Mouse (Mus musculus) liver, postnatal 0 days (tissue): ENCODE results near the gene Actc1.

Experiments used
- CTCF ChIP-seq: sonication (generic); IDR thresholded peaks from 2 replicates; pipeline ENCODE4 v1.5.1; 2016; ENCODE audit warnings: antibody characterized with exemption, low read depth
- EP300 ChIP-seq: IDR thresholded peaks from 2 replicates; pipeline ENCODE4 v1.6.1; 2016; ENCODE audit warnings: antibody characterized with exemption, low read depth, mild to moderate bottlenecking

DNA sequence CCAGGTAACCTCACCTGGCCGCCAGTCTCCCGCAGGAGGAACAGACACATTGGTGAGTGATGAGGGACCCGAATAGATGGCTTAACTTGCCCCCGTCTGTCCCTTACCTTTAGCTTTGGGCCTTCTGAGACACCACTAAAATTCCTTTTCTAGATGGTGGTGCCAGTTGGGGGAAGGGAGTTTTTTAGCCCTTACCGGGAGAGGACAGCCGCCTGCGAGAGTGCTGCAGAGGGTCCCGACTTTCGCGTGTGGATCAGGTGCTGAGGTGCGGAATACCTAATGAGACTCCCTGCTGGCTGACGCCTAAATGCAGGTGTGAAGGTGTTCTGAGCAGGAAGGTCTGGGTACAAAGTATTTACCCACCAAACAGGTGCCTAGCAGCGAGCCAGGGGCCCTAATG, 39.5 kb downstream of the Actc1 start:
- TF ChIP-seq CTCF (no peak), EP300 (no peak)
